Mouse (Mus musculus) stomach, postnatal 0 days (tissue): ENCODE data around the gene Opalin.

ENCODE experiments used
- CTCF ChIP-seq: IDR thresholded peaks from 2 replicates; pipeline ENCODE4 v1.5.1; 2016; ENCODE audit warnings: antibody characterized with exemption, low read depth, mild to moderate bottlenecking, moderate library complexity
- EP300 ChIP-seq: optimal IDR thresholded peaks from 2 replicates; pipeline ENCODE3; 2016; ENCODE audit warnings: antibody characterized with exemption

DNA sequence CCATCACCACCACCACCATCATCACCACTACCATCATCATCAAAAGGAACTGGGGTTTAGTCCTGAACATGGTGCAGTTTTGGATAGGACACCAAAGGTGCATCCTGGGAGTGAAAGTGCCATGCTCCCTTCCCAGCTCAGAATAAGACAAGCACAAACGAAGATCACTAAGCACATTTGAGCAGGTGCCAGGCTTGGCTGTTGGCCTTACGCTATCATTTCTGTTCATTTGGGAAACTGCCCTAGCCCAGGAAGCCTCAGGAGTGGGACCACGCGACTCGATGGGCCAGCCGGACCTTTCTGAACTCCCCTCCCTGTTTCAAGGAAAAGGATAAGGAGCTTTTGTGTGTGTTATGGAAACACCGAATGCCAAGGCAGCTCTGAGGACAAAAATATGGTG lies 31.8 kb upstream of the Opalin start:
- no peak for TF ChIP-seq CTCF
- TF ChIP-seq EP300, result no peak
